Mouse (Mus musculus): ENCODE measurements at regions not wholly inside any gene's neighbourhood (a gene's known extent, or its start where the extent isn't known, plus 50 kb on each side); places are given as distances from the start of the nearest gene placed in this dataset.

GRCm38 (mm10) chr13:57365096-57365495 lies 469.3 kb upstream of the Trpc7 start:
- DNase-seq (ENCODE audit: inconsistent ontology term), result no peak

GRCm38 (mm10) chr13:57364396-57364795 lies 468.6 kb upstream of the Trpc7 start:
- no peak for DNase-seq (ENCODE audit: inconsistent ontology term)

GRCm38 (mm10) chr13:57362563-57362962 lies 466.8 kb upstream of the Trpc7 start:
- DNase-seq (ENCODE audit: inconsistent ontology term), result no peak

- DNase-seq (ENCODE audit: inconsistent ontology term), result no peak
Observed at GRCm38 (mm10) chr13:57361286-57361685, 465.5 kb upstream of the Trpc7 start.

- DNase-seq (ENCODE audit: inconsistent ontology term), result no peak
Observed at GRCm38 (mm10) chr13:57354606-57355005, 458.8 kb upstream of the Trpc7 start.

- DNase-seq (ENCODE audit: inconsistent ontology term), result no peak
Observed at GRCm38 (mm10) chr13:57353976-57354375, 458.2 kb upstream of the Trpc7 start.

- DNase-seq (ENCODE audit: inconsistent ontology term), result no peak
Observed at GRCm38 (mm10) chr13:57350828-57351227, 455.0 kb upstream of the Trpc7 start.

GRCm38 (mm10) chr13:57338676-57339075 lies 442.9 kb upstream of the Trpc7 start:
- no peak for DNase-seq (ENCODE audit: inconsistent ontology term)

GRCm38 (mm10) chr13:57336596-57336995 lies 440.8 kb upstream of the Trpc7 start:
- peak; percentile 95 for DNase-seq (ENCODE audit: inconsistent ontology term)

- no peak for DNase-seq (ENCODE audit: inconsistent ontology term)
Observed at GRCm38 (mm10) chr13:57332976-57333375, 437.2 kb upstream of the Trpc7 start.

- no peak for DNase-seq (ENCODE audit: inconsistent ontology term)
Observed at GRCm38 (mm10) chr13:57331868-57332267, 436.1 kb upstream of the Trpc7 start.

- DNase-seq (ENCODE audit: inconsistent ontology term), result no peak
Observed at GRCm38 (mm10) chr13:57325306-57325925, 429.6 kb upstream of the Trpc7 start.

- no peak for DNase-seq (ENCODE audit: inconsistent ontology term)
Observed at GRCm38 (mm10) chr13:57316211-57317005, 420.6 kb upstream of the Trpc7 start.

- DNase-seq (ENCODE audit: inconsistent ontology term), result no peak
Observed at GRCm38 (mm10) chr13:57314512-57314911, 418.7 kb upstream of the Trpc7 start.

GRCm38 (mm10) chr13:57313731-57314130 lies 417.9 kb upstream of the Trpc7 start:
- DNase-seq (ENCODE audit: inconsistent ontology term), result peak; percentile 80

GRCm38 (mm10) chr13:57311235-57311634 lies 415.4 kb upstream of the Trpc7 start:
- no peak for DNase-seq (ENCODE audit: inconsistent ontology term)

- no peak for DNase-seq (ENCODE audit: inconsistent ontology term)
Observed at GRCm38 (mm10) chr13:57309618-57310017, 413.8 kb upstream of the Trpc7 start.

- peak; percentile 91 for DNase-seq (ENCODE audit: inconsistent ontology term)
Observed at GRCm38 (mm10) chr13:57307971-57308903, 412.4 kb upstream of the Trpc7 start.

- no peak for DNase-seq (ENCODE audit: inconsistent ontology term)
Observed at GRCm38 (mm10) chr13:57305586-57305985, 409.8 kb upstream of the Trpc7 start.

GRCm38 (mm10) chr13:57303805-57304204 lies 408.0 kb upstream of the Trpc7 start:
- DNase-seq (ENCODE audit: inconsistent ontology term), result no peak

GRCm38 (mm10) chr13:57291737-57292490 lies 396.1 kb upstream of the Trpc7 start:
- DNase-seq (ENCODE audit: inconsistent ontology term), result no peak
